Mouse (Mus musculus) adrenal gland, adult 2 months (tissue): ENCODE measurements around the gene Pik3ca. TPM values are rescaled to one million over a fixed set of nuclear protein-coding genes. Genes with fewer than 3 reads are reported as not detected.

ENCODE experiments used
- DNase-seq: peaks from one replicate; pipeline ENCODE4 v3.0.0; 2021
- long read RNA-seq: library from polyadenylated mRNA; stranded (forward); transcript quantifications from one replicate; pipeline ENCODE4 v2.0.0, GENCODE M21; 2021
- polyA plus RNA-seq: library from polyadenylated mRNA; depleted of rRNA; stranded (reverse); fragments of >200 nt; gene quantifications from 2 replicates; pipeline ENCODE4 v1.2.3, GENCODE M21; 2012; rRNA removed
- total RNA-seq, 2 experiments: library from RNA; stranded (reverse); gene quantifications; 2 replicates each; pipeline ENCODE4 v1.2.3; 2021

Gene Pik3ca
- 10 to 100 TPM; 42.1 to 49.6 TPM for total RNA-seq
- 1.3 and 1.5 TPM in 2 replicates for polyA plus RNA-seq
- long read RNA-seq, full-length matches to known transcripts, result 1 of 21 reads
- long read RNA-seq, partial matches to known transcripts, result 2 of 21 reads
- long read RNA-seq, other reads (novel, unspliced or antisense), result 18 of 21 reads

GRCm38 (mm10) chr3:32397461-32398174, at the start of gene Pik3ca:
TSS of gene Pik3ca (plus strand) at chr3:32397671.
- peak; percentile 79 for DNase-seq

GRCm38 (mm10) chr3:32347881-32348280, 49.6 kb upstream of the Pik3ca start:
- DNase-seq, result no peak

GRCm38 (mm10) chr3:32361221-32361620, 36.2 kb upstream of the Pik3ca start:
- no peak for DNase-seq

- DNase-seq, result no peak
Observed at GRCm38 (mm10) chr3:32364195-32364594, 33.3 kb upstream of the Pik3ca start.

- no peak for DNase-seq
Observed at GRCm38 (mm10) chr3:32364841-32365545, 32.5 kb upstream of the Pik3ca start.

GRCm38 (mm10) chr3:32365546-32366245, 31.8 kb upstream of the Pik3ca start, which contains the start of gene Zmat3:
TSS of gene Zmat3 (minus strand) at chr3:32366014.
- peak; percentile 93 for DNase-seq

- DNase-seq, result no peak
Observed at GRCm38 (mm10) chr3:32366246-32366734, 31.2 kb upstream of the Pik3ca start.

- no peak for DNase-seq
Observed at GRCm38 (mm10) chr3:32367516-32367915, 30.0 kb upstream of the Pik3ca start.

- DNase-seq, result no peak
Observed at GRCm38 (mm10) chr3:32371957-32372356, 25.5 kb upstream of the Pik3ca start.

GRCm38 (mm10) chr3:32372470-32372869, 25.0 kb upstream of the Pik3ca start:
- no peak for DNase-seq

GRCm38 (mm10) chr3:32373236-32373635, 24.2 kb upstream of the Pik3ca start:
- DNase-seq, result no peak

- no peak for DNase-seq
Observed at GRCm38 (mm10) chr3:32379891-32380290, 17.6 kb upstream of the Pik3ca start.

GRCm38 (mm10) chr3:32381556-32381955, 15.9 kb upstream of the Pik3ca start:
- no peak for DNase-seq

- DNase-seq, result no peak
Observed at GRCm38 (mm10) chr3:32392841-32393240, 4.6 kb upstream of the Pik3ca start.

- no peak for DNase-seq
Observed at GRCm38 (mm10) chr3:32393986-32394385, 3.5 kb upstream of the Pik3ca start.

- peak; percentile 56 for DNase-seq
Observed at GRCm38 (mm10) chr3:32395771-32396551, 1.5 kb upstream of the Pik3ca start.

- peak; percentile 98 for DNase-seq
Observed at GRCm38 (mm10) chr3:32396794-32397460, 544 bp upstream of the Pik3ca start.

- DNase-seq, result no peak
Observed at GRCm38 (mm10) chr3:32398175-32398538, 686 bp downstream of the Pik3ca start.

GRCm38 (mm10) chr3:32398623-32399022, 1.2 kb downstream of the Pik3ca start:
- no peak for DNase-seq

- DNase-seq, result no peak
Observed at GRCm38 (mm10) chr3:32399381-32399780, 1.9 kb downstream of the Pik3ca start.

- no peak for DNase-seq
Observed at GRCm38 (mm10) chr3:32399931-32400330, 2.5 kb downstream of the Pik3ca start.
